Mouse (Mus musculus) mature B cell (primary cell): ENCODE measurements at regions not wholly inside any gene's neighbourhood (a gene's known extent, or its start where the extent isn't known, plus 50 kb on each side); places are given as distances from the start of the nearest gene placed in this dataset.

Experiments
- in situ Hi-C: fragments of 300-500 bp; cut with MboI; formaldehyde crosslinking; loops from 2 replicates; pipeline ENCODE4 v1.14.3; 2019

DNA sequence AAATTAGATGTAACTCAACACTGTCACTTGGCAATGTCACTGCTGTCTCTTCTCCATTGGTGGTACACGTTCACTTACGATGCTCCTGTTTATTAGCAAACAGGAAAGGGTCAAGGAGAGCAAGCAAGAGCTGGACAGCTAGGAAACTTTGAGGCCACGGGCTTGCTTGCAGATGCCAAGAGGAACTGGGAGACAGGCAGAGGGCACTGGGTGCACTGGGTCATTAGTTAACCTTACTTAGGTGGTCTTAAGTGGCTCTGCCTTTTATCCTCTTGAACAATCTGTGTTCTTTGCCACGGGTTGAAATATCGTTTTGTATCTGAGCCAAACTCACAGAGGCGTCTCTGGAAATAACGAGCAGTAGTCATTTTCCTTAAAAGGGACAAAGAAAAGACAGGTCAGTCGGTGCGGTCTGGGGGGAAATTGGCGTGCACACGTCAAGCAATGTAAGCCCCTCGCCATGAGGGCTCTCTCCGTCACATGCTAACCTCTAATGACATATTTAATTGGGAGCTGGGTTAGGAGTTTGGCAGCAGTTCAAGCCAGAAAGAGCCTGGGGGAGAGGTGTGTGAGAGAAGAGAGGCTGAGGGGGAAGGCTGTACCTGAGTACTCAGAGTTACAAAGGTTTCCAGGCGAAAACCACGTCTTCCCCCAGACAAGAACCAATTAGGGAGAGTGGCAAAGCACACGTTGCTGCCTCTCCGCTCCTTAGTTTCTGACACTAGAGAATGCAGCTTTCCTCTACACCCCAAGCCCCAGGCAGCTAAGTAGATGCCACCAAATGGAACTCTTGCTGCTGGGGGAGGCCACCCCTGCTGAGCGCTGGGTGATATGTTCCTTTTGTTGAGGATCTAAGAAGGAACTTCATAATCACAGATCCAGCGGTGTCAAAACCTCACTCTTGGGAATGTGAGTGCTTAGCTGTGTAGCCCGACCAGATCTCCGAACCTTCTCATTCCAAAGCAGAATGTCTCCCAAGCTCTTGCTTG, 140.0 kb upstream of the Tut7 start:
- in situ Hi-C loops: no loop called here

DNA sequence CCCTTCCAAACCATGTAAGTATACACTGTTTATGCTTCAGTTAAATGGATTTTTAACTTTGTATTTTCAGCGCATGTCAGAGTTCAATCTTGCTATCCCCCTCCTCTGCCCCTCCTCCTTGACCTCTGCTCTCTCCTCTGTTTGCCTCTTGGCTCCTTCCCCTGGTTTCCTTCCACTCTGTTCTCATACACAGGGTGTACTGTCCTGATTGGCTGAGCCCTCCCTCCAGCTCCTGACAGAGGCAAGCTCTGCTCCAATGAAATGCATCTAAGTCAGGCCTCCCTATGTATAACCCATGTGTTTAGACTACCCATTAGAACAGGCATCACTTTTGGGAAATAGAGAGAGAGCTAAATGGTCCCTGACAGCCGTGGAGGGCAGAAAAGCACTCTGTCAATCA, 133.5 kb upstream of the Tut7 start:
- in situ Hi-C loops: no loop called here

DNA sequence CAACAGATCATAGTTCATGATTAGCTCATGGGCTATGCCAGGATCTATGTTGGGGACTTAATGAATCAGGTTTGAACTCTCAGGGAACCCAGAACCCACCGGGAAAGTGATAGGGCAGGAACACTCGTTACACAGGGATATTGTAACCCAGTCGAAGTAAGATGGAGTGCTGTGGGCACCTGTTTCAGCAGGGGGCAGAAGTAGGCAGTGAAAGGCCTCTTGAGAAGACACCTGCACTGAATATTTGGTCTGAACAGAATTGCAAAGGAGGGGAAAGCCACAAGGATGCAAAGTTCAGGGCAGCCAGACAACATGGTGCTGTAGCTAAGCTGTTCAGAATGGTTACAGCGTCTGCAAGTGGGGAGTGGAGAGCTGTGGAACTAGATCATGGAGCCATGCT, 129.9 kb upstream of the Tut7 start:
- in situ Hi-C loops: no loop called here

DNA sequence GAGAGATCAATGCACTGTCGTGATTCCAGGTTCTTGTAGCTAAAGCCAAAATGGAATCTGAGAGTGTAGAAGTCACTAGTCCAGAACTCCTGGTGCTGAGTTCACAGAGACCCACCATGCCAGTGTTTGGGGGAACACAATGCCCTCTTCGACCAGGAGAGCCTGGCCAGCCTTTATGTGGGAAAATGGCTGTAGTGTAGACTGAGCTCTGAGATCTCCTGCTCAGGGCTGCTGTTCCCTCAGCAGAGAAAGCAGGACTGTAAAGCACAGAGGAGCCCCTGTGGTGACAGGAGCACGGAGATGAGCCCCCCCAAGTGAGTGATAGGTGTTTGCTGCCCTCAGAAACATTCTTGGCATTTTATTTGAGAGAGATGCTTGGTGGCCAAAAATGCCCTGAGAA, 129.2 kb upstream of the Tut7 start:
- in situ Hi-C loops: no loop called here

DNA sequence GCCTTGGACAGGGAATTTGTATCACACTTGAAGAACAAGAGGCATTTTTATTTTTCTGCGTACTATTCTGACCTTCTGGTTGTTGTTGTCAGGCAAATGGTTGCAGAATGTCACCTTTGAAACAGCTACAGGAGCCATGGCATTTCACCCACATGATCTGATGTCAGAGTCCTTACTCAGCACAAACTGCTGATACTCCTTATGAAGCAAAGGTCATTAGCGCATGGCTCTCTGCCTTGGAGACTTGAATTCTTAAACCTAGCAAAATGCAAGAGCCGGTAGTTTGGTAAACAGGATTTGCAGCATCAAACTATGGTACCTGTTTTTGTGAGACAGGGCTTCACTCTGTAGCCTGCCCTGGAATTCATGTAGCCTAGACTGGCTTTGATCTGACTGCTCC, 127.3 kb upstream of the Tut7 start:
- in situ Hi-C loops: no loop called here

DNA sequence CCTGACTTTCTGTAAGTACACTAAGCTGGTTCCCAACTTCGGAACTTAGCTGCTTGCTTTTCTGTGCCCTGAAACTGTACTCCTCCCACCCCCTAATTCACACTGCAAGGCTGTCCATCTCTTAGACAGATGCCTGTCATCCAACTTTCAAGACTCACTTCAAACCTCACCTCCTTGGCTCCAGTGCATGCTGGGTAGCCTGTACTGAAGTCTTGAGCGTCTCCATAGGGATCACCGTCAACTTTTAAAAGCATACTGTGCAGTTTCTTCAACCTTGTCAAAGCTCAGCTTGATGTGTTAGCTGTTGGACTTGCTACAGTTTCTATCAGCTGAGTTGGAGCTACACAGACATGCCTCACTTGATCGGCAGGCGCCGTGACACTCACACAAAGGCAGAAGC, 126.5 kb upstream of the Tut7 start:
- in situ Hi-C loops: no loop called here

DNA sequence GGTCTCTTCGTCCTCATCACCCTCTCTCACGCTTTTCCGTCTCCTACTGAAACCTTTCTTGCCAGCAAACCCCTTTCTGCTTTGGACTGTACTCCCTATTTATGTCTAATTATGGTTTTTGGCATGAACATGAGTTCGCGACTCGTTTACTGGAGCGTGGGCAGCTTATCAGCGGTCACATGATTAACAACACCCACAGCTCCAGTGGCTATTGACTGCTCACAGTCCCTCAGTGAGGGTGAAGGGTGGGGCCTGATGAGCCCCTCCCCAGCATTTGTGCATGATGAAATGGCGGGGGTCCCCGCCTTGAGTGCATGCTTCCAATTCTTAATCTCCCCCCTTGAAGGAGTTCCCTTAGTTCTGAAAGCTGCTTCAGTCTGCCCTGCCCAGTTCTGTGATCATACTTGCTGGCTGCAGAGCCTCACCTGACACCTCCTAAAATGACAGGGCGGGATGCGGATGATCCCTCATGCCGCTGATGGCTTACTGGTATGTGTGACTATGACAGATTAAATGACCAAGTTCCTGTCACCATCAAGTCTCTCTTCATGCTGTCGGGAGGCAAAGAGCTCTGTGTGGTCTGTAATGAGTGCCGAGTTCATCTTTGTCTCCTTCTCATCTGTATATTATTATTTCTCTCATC, 125.7 kb upstream of the Tut7 start:
- in situ Hi-C loops: no loop called here

DNA sequence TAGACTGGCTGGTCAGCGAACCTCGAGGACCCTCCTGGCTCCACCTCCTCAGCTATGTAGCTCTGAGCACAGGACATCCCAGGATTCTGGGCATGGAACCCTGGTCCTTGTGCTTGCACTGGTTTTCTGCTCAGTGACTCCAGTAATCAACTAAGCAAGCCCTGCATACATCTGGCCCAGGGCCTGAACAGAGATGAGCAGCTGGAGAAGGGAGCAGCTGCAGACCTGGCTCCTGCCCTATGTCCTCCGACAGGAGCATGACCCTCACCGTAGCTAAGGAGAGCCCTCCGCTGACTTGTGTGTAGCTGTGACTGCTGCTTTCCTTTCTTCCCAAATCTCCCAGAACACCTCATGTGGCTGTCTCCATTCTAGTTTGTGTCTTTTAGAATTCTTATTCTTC, 124.5 kb upstream of the Tut7 start:
- in situ Hi-C loops: no loop called here

DNA sequence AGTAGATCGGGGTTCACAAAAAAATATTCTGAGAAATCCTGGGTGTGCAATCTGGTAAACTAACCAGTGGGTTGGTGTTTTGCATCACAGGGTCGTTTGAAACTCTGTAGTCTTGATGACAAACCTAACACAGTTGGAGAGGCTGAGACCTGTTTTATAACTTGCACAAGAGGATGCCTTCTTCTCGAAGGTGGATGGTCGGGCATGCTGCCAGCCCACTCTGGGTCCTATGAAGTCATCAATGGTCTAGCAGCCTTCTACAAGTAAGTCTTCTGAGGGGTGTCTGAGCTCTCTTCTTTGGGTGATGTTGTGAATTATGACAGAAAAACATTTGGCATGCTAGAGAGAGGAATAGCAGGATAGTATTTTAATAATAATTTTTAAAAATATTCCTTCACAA, 123.6 kb upstream of the Tut7 start:
- in situ Hi-C loops: no loop called here

DNA sequence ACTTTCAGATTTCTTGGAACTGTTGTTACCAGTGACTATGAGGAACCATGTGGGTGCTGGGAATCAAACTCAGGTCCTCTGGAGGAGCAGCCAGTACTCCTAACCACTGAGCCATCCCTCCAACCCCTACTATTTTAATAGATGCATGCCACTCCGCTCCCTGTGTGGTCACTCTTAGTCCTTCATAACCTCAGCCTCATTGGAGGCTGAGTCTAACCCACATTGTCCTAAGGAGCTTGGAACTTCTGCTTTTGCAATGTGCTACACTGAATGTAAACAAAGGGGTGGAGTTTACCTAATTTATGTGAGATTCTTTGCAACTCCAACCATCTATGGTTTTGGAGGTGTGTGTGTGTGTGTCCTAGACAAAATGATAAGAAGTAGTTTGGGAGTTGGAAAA, 122.7 kb upstream of the Tut7 start:
- in situ Hi-C loops: no loop called here

DNA sequence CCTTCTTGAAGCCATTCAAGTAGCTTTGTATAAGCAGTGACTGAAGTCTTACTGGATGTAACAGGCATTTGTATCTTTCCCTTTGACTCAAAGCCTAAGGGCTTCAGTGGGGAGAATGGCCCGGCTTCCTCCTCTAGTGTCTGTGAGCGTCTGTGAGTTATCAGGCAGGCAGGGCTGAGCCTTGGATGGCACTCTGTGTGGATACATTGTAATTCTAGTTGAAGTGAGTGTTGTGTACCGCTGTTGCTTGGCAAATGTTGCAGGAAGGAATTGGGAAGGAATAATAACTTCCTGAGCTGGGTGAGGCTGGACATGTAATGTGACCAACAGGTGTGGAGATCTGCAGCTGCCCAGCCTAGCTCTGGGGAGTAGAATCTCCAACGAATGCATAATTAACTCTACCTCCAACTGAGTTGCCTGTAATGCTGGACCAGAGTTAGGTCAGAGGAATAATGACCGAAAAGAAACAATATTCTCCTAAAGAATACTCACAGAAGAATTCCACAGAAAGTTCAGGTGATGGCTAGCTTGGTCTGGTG, 120.7 kb upstream of the Tut7 start:
- in situ Hi-C loops: no loop called here

DNA sequence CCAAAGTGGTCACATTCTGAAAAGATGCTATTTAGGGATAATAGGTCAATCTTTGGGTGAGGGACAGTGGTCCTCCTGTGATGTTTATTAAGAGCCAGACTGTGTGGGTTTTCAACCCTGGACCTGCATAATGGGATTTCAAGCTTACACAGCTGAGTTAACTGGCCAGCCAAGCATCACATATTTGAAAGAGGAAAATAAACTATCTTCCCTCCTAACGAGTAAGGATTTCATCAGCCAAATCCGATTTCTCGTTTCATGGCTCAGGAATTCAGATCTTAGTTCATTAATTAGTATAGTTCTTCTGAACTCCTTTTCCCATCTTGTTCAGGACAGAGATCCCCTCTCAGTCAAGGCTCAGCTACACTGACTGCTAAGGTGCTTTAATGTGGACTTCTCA, 120.1 kb upstream of the Tut7 start:
- in situ Hi-C loops: no loop called here

DNA sequence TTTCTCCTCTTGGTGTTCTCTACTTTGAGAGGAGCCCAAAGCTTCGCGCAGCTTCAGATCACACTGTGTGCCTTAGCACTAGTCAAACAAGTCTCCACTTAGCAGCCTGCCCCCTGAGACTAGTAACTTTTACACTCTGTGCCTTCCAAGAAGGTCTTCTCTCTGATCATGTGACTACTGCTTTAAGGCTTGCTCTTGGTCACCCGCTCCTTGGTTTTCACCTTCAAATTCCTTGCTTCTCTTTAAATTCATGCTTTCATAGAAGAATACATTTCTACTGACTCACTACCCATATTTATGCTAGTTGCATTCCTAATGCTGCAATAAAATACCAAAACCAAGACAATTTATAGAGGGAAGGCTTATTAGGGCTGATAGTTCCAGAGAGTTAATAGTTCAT, 118.6 kb upstream of the Tut7 start:
- in situ Hi-C loops: no loop called here

DNA sequence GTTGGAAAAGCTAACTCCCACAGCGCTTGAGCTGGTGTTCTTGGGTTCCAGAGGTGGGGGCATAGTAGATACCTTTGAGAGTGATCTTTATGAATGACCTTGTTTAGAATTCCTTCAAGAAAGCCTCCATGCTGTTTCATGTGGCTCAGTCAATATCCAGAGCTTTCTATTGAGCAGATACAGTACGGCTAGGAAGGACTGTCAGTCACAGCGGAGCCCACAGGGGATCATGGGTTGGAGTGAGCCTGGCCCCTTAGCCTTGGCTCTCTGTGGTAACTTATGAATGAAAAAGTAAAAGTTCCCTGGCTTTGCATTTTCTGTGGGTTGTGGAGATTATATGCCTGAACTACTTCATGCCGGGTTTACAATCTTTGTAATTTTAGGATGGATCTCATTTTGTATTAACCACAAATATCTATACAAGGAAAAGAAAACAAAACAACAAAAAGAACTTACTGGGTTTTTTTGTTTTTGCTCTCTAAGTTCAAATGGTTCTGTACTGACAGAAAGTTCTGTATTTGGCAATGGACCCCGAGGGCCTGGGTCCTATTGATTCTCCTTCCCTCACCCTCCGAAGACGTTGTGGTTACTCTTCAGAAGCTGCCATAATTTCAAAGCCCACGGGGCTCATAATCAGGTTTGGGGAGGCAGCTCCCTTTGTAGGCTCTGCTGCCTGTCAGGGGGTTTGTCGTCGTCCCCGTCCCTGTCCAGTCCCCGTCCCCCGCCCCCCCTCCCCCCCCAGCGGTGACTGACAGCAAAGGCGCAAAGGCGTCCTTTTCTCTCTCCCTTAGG, 117.7 kb upstream of the Tut7 start:
- in situ Hi-C loops: no loop called here

DNA sequence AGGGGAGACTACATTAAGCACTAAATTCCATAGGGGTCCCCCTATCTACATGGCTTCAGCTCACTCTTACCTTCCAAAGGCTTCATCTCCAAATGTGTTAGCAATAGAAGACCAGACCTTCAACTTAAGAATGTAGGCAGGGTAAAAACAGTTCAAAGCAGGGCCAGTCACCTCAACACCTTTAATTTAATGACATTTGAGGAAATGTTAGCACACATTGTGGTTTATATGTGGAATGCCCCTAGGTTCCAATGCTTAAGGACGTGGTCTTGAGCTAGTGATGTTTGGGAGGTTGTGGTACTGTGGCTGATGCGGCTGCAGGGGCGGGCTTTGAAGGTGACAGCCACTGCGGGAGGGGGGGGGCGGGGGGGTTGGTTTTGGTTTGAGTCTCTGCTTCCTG, 116.9 kb upstream of the Tut7 start:
- in situ Hi-C loops: no loop called here

DNA sequence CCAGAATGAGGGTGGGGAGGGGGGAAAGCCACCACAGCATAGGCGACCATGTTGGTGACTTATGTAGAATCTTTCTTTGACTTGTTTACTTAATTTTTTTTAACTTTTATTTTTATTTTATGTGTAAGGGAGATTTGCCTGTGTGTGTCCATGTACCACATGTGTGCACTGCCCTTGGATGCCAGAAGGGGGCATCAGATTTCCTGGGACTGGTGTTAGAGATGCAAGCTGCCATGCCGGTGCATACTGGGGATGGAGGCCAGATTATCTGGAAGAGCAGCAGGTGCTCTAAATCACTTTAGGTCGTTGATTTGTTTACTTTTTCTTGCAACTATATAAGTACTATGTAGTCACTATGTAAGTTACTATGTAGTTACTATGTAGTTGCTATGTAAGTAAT, 114.2 kb upstream of the Tut7 start:
- in situ Hi-C loops: no loop called here

DNA sequence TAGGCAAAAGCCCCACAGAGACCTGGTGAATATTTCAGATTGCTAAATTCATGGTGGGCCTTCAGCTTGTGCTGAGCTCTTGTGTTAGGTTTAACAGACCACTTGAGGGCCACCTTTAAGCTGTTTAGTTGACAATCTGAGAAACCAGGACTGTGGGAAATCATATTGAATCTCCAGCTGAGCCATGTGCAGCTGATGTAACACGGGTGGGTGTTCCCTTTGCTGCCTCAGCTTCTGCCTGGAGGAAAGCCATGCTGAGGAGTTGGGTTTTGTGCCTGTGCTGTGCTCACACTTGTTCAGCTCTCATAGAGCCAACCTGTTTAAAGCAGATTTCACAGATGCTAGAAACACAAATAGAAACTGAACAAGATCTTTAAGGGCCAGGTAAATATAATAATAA, 111.6 kb upstream of the Tut7 start:
- in situ Hi-C loops: no loop called here

DNA sequence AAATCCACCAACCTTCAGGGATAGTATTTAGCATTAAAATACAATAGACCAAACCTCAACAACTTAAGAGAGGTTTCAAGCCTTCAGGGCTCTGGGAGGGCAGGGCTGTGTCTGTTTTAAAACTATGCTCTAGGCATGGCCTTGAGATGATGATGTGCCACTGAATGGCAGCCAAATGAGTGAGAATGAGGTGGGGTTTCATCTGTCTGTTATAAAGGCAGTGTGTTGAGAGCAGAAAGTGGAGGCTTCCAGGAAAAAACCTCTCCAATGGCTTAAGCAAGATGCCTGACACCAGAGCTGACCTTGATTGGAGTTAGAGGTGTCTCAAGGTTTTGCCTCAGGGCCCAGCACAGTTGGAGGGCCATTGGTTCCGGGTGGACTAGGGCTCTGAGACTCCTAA, 111.1 kb upstream of the Tut7 start:
- in situ Hi-C loops: no loop called here

DNA sequence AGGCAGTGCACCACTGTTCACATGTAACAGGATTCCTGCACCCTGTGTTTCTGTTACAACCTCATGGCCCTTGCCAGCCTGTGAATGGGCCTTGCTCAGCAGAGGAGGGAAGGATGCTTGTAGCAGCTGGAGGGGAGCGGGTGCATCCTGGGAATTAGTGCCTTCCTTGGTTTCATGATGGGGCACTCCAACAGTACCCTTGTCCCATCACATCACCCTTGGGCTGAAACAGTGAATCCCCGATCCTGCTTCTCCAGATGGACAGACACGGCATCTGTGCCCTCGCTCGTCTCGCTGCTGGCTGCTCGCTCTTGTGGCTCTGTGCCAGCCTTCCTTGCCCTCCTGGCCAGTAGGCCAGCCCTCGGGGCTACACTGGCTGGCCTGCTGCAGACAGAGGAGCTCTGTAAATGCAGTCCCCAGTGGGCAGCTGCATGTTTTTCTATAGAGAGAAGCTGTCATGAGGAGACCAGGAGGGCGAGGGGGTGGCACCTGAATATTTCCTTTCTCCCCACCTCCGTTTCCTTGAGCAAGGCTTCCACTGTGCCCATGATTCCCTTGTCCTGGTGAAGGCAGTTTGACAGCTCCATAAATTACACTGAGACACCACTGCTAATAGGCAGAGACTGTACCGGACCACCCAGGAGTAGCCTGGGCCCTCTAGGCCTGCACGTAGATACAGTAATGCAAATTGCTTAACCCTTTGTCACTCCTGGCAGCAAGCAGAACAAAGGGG, 104.6 kb upstream of the Tut7 start:
- in situ Hi-C loops: no loop called here

DNA sequence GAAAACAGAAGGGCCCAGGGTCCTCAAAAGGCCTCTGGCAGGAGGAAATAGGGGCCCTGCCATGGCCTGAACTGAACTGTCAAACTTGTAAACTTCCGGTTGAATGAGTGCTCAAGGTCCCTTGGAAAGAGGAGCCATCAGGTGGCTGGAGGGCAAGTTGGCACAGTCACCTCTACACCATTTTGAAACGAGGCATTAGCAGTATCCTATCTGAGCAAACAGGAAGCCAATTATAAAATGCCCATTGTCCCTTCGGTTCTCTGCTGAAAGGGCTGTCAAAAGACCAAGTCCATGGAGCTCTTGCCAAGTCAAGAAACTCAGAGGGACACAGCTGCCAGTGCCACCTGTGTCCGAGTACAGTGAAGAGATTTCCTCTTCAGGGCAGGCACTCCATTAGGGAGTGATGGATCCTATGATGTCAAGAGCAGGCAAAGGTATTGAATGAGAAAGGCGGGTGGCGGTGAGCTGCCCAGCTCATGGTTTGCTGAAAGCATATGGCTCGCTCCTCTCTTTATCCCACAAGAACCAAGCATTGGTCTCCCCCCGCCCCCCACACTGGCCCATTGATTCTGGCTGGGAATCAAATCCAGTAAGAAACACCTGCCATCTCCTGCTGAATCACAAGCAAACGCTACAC, 103.0 kb upstream of the Tut7 start:
- in situ Hi-C loops: no loop called here

DNA sequence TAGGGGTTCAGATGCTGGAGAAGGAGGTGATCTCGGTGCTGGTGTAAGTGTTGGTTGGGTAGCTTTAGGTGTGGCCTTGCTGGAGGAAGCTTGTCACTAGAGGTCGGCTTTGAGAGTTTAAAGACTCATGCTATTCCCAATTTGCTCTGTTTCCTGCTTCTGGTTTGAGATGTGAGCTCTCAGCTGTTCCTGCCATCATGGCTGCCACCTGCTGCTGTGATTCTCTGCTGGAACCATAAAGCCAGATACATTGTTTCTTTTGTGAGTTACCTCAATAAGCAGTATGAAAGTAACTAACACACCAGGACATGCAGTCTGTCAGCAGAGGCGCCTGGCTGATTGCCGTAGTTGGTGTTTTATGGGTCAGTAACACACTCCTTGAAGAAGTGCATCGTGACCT, 94.2 kb upstream of the Tut7 start:
- in situ Hi-C loops: no loop called here
